Mouse (Mus musculus) frontal cortex, postnatal 36 days (tissue): ENCODE measurements around the gene Ubap1l.

Experiments
- DNase-seq, 2 experiments: peaks; one replicate each; pipeline ENCODE4 v3.0.0; 2022; ENCODE audit warnings: low spot score in 2 of 2

Gene Ubap1l

DNA sequence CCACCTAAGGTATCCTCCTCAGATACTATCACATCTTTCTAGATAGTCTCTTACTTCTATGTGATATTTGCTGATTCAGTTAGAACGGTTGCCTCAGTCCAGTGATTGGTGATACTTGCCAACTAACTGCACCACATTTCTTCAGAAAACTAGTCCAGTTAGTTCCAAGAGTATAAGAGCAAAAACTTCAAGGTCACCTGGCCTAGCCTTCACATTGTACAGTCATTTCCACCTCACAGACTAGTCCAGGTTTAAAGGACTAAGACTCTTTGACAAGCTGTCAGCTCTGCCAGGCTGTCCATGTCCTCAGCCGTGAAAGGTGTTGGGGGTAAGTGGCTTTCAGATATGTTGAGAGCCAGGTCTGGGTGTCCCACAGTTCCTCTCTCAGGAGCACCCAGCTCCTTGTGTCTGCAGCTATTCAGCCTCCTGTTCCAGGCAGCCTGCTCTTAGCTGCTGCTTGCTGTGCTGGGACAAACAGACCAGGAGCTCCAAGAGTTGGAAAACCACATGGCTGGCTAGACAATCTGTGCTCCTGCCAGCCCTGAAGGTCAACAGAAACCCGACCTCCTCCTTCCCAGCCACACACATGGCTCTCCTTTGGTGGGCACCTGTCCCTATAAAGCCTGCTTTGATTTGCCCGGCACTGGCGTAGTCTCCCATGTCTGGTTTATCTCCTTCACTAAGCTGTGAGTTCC, 13.8 kb downstream of the Ubap1l start:
- DNase-seq, result no peak

DNA sequence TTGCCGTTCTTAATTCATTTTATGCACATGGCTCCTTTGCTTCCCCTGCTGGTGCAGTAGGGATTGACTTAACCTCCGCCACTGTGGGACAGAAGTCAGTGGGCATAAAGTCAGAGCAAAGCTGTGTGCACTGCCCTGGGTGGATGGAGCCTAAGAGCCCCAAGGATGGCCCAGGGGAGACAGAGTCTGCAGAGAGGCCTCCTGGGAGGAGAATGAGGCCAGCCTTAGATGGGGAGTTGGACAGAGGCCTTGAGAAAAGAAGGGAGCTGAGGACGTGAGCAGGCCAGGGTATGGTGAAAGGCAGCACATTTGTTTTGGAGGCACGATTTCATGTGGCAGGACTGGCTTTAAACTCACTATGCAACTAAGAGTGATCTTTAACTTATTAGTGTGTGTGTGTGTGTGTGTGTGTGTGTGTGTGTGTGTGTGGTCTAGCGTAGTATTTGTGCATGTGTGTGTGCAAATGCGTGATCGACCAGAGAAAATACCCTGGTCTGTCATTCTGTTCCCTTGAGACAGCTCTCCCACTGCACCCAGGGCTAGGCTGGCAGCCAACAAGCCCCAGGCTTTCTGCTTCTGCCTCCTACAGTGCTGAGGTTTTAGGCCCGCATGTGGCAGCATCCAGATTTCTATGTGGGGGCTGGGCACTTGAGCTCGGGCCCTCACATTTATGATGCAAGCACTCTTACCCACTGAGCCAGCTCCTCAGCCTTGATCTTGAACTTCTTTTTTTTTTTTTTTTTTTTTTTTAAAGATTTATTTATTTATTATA, 14.5 kb downstream of the Ubap1l start:
- DNase-seq, result peak; percentile 78 to 79

DNA sequence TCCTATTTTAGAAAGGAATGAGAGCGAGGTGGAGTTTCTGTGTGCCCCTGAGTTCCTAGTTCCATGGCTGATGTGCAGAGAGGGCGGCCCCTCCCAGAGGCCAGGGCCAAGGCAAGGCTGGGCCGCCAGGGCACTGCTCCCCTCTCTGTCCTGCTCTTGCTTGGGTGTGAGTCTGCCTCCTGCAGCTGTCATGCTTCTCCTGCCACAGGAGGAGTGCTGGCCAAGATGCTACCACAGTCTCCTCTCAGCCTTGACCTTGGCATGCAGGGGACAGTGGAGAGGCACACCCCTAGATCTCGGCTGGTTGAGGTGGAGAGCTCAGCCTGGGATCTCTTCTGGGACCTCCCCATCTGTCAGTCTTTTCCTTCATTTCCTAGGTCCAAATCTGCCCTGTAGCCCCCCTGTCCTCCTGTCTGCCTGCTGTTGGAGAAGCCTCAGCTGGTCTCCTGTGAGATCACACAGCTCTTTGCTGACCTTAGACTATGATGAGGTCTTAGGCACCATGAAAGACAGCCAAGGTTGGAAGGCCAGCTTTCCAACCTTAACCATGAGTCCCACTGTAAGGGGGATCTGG, 20.3 kb downstream of the Ubap1l start:
- no peak for DNase-seq

- DNase-seq, result no peak
Measured at GRCm38 (mm10) chr9:65382031-65382750, 21.4 kb downstream of the Ubap1l start.

DNA sequence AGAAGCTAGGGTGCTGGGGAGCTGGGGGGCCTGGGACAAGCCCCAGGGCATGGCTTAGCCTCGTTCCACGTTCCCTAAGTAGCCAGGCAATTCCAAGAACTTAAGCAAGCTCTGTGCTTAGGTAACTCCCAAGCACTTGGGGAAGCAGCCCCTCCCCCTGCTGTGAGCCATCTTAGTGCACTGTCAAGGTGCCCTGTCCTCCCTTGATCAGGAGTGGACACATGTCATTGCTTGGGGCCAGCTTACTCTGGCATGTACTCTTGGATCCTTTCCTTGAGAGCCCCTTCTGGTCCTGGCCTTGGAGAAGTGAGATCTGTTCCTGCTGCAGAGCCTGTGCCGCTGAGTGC, 21.9 kb downstream of the Ubap1l start:
- no peak for DNase-seq

- DNase-seq, result no peak
Measured at GRCm38 (mm10) chr9:65384276-65384675, 23.4 kb downstream of the Ubap1l start.

DNA sequence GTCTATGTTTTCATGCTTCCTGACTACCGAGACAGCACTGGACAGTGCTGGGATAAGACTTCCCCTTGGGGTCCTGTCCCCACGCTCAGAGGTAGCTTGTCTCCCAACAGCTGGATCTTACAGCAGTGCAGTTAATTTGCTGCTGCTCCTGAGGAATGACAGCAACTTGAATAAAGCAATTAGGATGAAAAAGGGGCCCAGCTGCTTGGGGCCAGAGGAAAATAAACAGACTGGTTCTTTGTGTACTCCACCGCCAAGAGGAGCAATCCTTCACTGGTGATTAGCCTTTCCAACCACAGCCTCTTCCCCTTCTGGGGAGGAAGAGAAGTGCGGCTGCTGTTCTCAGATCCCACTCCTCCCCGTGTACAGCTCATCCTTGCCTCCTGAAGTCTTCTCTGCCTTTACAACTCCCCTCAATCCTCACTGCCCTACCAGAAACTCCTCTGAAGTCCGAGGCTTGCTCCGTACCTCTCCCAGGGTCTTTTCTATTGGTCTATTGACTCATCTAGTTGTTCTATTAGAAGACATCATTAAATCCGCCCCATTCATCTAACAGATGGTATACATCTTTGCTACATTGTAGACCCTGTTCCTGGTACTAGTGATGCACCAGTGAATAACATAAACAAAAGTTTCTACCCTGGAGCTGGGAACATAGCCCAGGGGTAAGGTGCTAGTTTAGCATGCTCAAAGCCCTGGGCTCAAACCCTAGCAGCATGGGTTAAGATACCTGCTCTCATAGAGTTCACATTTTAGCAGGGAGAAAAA, 25.7 kb downstream of the Ubap1l start:
- DNase-seq, result no peak

- no peak for DNase-seq
Measured at GRCm38 (mm10) chr9:65390752-65391612, 30.1 kb downstream of the Ubap1l start.

- no peak for DNase-seq
Measured at GRCm38 (mm10) chr9:65391613-65391964, 30.7 kb downstream of the Ubap1l start, which contains the start of gene Kbtbd13. Kbtbd13 (minus strand) TSS chr9:65391652.

DNA sequence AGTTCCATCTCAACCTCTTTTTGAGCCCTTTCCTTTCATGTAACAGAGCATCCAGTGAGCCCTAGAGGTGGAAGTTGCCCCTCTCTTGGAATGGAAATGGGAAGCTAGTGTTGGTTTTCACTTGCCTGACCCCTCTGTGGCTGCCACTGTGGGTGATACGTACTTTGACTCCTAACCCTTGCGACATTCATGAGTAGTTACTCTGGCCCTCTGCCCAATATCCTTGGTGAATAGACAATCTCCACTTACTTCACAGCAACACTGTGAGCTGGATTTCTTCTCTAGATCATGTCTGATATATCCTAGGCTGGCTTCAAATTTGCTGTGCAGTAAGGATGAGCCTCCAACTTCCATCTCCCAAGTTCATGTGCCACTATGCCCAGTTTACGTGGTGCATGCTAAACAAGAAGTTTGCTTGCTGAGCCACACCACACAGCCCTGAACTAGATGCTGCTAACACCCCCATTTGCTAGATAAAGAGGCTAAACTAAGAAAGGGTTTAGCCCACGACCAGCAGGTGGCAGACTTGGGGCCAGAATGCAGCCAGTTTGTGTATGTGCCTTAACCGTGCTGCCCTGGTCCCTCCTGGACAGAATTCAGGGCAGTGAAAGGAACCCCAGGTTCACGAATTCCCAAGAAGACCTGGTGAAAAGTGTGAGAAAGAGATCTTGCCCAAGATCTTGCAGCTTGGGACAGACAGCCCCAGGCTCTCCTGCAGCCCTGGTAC, 32.0 kb downstream of the Ubap1l start:
- peak; percentile 51 to 58 for DNase-seq

DNA sequence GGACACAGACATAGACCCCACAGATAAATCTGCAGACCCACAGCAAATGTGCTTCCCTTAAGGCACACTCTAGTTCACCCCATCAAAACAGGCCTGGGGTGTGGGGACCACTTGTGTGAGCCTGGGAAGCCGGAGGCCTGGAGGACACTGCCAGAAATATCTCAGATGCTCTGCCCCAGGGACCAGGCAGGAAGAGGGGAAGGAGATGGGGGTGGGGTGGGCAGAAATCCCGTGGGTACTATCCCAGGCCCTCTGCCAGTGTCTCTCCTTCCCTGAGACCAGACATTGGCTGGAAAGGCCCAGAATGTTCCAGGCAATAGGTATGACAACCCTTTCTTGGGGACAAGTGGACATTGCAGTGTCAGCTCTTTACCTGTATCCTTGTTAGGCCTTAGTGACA, 32.8 kb downstream of the Ubap1l start:
- no peak for DNase-seq

DNA sequence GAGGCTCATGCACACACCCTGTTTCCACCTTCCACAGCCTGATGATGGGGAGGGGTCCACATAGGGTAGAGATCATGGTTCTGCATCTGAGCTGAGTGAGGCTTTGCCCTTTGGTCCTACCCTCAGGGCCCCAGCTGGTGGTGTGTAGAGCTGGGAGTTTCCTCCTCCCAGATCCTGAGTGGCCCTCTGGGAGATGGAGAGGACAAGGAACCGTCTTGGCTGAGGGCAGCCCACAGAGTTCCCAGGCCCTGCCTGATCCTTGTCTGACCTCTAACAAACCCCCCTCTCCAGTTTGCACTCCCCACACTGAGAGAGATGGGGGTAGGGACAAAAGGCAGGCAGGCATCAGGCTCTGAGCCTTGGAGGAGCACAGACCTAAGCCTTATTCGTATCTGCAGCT, 33.5 kb downstream of the Ubap1l start:
- DNase-seq, result no peak

- peak; percentile 39 to 45 for DNase-seq
Measured at GRCm38 (mm10) chr9:65398279-65398678, 37.4 kb downstream of the Ubap1l start, which contains the start of gene Rasl12. Rasl12 (plus strand) TSS chr9:65398506.

GRCm38 (mm10) chr9:65399934-65400333, 39.1 kb downstream of the Ubap1l start:
- DNase-seq, result no peak

DNA sequence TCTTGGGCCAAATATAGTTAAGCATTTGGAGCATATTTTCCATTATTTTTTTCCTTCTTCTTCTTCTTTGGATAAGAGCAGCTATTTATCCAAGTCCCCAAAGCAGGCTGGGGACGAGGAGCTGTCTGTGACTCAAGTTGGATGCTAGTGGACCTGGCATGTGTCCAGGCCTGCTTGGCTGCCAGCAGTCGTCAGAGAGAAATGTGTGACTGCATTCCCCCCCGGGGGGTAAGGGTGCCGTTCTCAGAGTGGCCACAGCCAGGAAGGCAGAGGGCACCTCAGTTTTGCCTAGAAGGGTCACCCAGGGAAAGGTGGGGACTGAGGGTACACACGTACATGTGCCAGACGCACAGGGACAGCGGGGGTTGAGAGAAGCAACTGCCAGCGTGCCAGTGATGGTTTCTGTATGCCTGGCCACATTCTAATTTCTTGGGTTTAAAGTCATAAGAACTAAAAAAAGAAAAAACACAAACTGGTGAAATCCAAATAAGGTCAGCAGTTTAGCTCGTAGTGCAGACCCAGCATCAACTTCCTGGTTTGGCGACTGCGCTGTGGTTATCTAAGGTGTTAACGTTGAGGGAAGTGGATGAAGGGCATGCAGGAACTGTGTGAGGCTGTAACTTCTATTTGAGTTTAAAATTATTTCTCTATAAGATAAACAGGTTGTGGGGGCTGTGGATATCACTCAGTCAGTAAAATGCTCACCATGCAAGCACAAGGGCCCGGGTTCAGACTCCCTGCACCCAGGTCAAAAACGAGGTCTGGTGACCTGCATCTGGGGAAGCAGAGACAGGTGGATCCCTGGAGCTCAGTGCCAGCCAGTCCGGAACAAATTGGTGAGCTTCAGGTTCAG, 43.7 kb downstream of the Ubap1l start:
- DNase-seq, result peak; percentile 72 to 75

- DNase-seq, result no peak
Measured at GRCm38 (mm10) chr9:65405184-65405449, 44.3 kb downstream of the Ubap1l start.

DNA sequence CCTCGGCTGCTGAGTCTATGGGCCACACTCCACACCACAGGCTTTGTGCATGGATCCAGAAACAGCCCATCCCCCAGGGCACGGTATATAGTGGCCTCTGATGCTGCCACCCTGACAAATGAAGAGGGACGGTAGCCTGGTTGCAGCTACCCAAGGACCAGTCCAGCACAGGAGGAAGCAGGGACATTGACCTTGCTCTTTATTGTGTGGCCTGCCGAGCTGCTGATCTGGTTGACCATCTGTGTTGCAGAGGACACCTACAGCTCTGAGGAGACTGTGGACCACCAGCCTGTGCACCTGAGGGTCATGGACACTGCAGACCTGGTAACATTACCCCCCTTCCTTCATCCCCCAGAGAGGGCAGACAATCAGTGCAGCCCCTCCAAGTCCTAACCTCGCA, 46.5 kb downstream of the Ubap1l start:
- DNase-seq, result no peak

- DNase-seq, result no peak
Measured at GRCm38 (mm10) chr9:65407861-65408260, 47.0 kb downstream of the Ubap1l start.

DNA sequence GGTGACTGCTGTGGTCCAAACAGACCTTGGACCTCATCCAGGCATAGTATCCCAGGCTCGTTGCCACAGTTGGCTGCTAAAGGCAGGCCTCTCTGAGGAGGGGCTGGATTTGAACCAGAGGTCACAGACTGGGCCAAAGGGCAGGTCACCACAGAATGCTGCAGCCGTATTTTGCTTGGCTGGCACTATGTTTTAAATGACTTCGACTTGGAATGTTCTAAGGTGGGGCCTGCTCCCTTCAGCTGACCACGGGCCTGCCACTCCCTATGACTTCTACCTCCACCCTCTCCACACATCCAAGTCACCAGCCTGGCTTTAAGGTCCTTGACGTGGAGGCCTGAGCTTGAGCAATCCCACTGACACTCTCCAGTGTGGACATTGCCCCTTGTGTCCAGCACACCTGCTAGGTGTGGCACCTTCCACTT, 48.0 kb downstream of the Ubap1l start:
- no peak for DNase-seq
